Mouse (Mus musculus) heart, embryonic 14.5 days (tissue): ENCODE measurements around the gene Pgghg. TPM values are rescaled to one million over a fixed set of nuclear protein-coding genes. Genes with fewer than 3 reads are reported as not detected.
"Not testable (repeated sequence)": the region's sequence is repeated elsewhere in the genome, so short reads cannot be mapped to it uniquely, and the experiment has no call there.

Source experiments
- ATAC-seq: fragments of 200-750 bp; cut with Nextera tagmentation; 2 replicates; pipeline ENCODE4 v1.8.0; 2017; ENCODE audit warnings: low read depth, moderate TSS enrichment; ENCODE audit not compliant: insufficient number of reproducible peaks, insufficient read depth, low FRiP score
- H3K27ac ChIP-seq, 2 experiments: fragments of 200-500 bp in 1 of 2; fragments of 300-500 bp in 1 of 2; sonication (generic) in 1 of 2; replicated peaks in 1 of 2; 2 replicates each; pipeline ENCODE4 v1.5.1; 2012 to 2014; ENCODE audit warnings: low read depth in 2 of 2, low read length in 2 of 2, control low read depth in 1 of 2, mild to moderate bottlenecking in 1 of 2, mixed read lengths in 1 of 2; ENCODE audit not compliant: control insufficient read depth in 1 of 2, insufficient read depth in 1 of 2
- H3K27me3 ChIP-seq: fragments of 300-500 bp; sonication (generic); 2 replicates; pipeline ENCODE4 v1.6.1; 2014; ENCODE audit warnings: mild to moderate bottlenecking, low read length, control low read depth; ENCODE audit not compliant: control insufficient read depth, insufficient read depth
- H3K36me3 ChIP-seq: fragments of 300-500 bp; sonication (generic); 2 replicates; pipeline ENCODE4 v1.6.1; 2014; ENCODE audit warnings: mild to moderate bottlenecking, control low read depth, low read length, mixed read lengths; ENCODE audit not compliant: control insufficient read depth, insufficient read depth
- H3K4me1 ChIP-seq, 2 experiments: fragments of 200-500 bp in 1 of 2; fragments of 300-500 bp in 1 of 2; sonication (generic) in 1 of 2; 2 replicates each; pipeline ENCODE4 v1.6.1; 2012 to 2014; ENCODE audit warnings: low read length in 2 of 2, control low read depth in 1 of 2, mixed read lengths in 1 of 2; ENCODE audit not compliant: control insufficient read depth in 2 of 2, insufficient read depth in 2 of 2
- H3K4me2 ChIP-seq: fragments of 300-500 bp; sonication (generic); 2 replicates; pipeline ENCODE4 v1.6.1; 2014; ENCODE audit warnings: mild to moderate bottlenecking, low read length
- H3K4me3 ChIP-seq, 2 experiments: fragments of 200-500 bp in 1 of 2; fragments of 300-500 bp in 1 of 2; sonication (generic) in 1 of 2; 2 replicates each; pipeline ENCODE4 v1.5.1; 2012 to 2014; ENCODE audit warnings: low read length in 2 of 2, mild to moderate bottlenecking in 2 of 2, control low read depth in 1 of 2, low read depth in 1 of 2, moderate library complexity in 1 of 2; ENCODE audit not compliant: control insufficient read depth in 1 of 2, insufficient read depth in 1 of 2
- H3K9ac ChIP-seq: fragments of 300-500 bp; sonication (generic); 2 replicates; pipeline ENCODE4 v1.6.1; 2014; ENCODE audit warnings: mild to moderate bottlenecking, low read length
- H3K9me3 ChIP-seq: fragments of 300-500 bp; sonication (generic); 2 replicates; pipeline ENCODE4 v1.6.1; 2016; ENCODE audit warnings: low read length, control low read depth; ENCODE audit not compliant: control insufficient read depth
- WGBS: fragments of 180-500 bp; shearing (Covaris S2); extraction: QIAGEN DNeasy Blood & Tissue Kit; methylation state at CpG from one replicate; pipeline ENCODE4 v1.1.7; 2014; 5-methylcytosine and 5-hydroxymethylcytosine counted together
- polyA plus RNA-seq: library from polyadenylated mRNA; unstranded; fragments of >200 nt; fragmentation: Nextera tagmentation; extraction: Ambion mirVana; gene quantifications from 2 replicates; pipeline ENCODE4 v1.2.1, GENCODE M21; 2014

The Pgghg gene
- polyA plus RNA-seq, 1 experiment from 2014 or later, result 13.0 TPM

- Histone ChIP-seq H3K27ac (no peak overlapping the region), H3K36me3 (no peaks in the 10 kb centered on the region), H3K9me3 (no peaks in the 10 kb centered on the region), H3K4me3 (no peak overlapping the region), H3K9ac (no peak overlapping the region; the same call in 1 of the 2 replicates), H3K4me1 (peaks cover 4 to 7% of the 10 kb centered on the region in 2 experiments; a peak in 3 of 4 replicates), H3K4me2 (no peak overlapping the region), H3K27me3 (no peaks in the 10 kb centered on the region)
- ATAC-seq, result no peak
- 18% methylated on average over 9 of the region's 9 CpGs for whole genome bisulfite sequencing
Measured at GRCm38 (mm10) chr7:140959181-140959901, 18.1 kb downstream of the Pgghg start.

- H3K27ac ChIP-seq, result no peak overlapping the region
- H3K27me3 ChIP-seq, result no peaks in the 10 kb centered on the region
- no peak overlapping the region for H3K4me3 ChIP-seq
- H3K9ac ChIP-seq, result no peak overlapping the region
- H3K4me1 ChIP-seq, result peaks cover 0 to 7% of the 10 kb centered on the region in 2 experiments; a peak in 2 of 4 replicates
- no peak overlapping the region for H3K4me2 ChIP-seq
- H3K36me3 ChIP-seq, result no peaks in the 10 kb centered on the region
- 78% methylated on average over 5 of the region's 5 CpGs for WGBS
- no peaks in the 10 kb centered on the region for H3K9me3 ChIP-seq
- no peak for ATAC-seq
Measured at GRCm38 (mm10) chr7:140960026-140960425, 18.8 kb downstream of the Pgghg start.

GRCm38 (mm10) chr7:140961416-140961815 is 20.2 kb downstream of the Pgghg start:
- WGBS, result 60% methylated on average over 2 of the region's 2 CpGs

GRCm38 (mm10) chr7:140962733-140963132 is 21.5 kb downstream of the Pgghg start:
- ATAC-seq, result no peak
- 77% methylated on average over 2 of the region's 2 CpGs for WGBS
- no peak overlapping the region for H3K27ac ChIP-seq
- no peak overlapping the region for H3K4me3 ChIP-seq
- no peaks in the 10 kb centered on the region for H3K9me3 ChIP-seq
- H3K4me2 ChIP-seq, result no peak overlapping the region
- H3K36me3 ChIP-seq, result no peaks in the 10 kb centered on the region
- H3K4me1 ChIP-seq, result no peaks in the 10 kb centered on the region; a peak in 1 of 4 replicates
- peaks cover 13% of the 10 kb centered on the region for H3K27me3 ChIP-seq
- no peak overlapping the region for H3K9ac ChIP-seq

More at GRCm38 (mm10) chr7:140961416-140961815, 20.2 kb downstream of the Pgghg start:
- Histone ChIP-seq H3K36me3 (no peaks in the 10 kb centered on the region), H3K9ac (no peak overlapping the region), H3K4me2 (no peak overlapping the region), H3K4me1 (peaks cover 0 to 2% of the 10 kb centered on the region in 2 experiments; a peak in 2 of 4 replicates), H3K4me3 (no peak overlapping the region), H3K27ac (no peak overlapping the region), H3K27me3 (0 out of 2 replicates have a peak, but pooled peaks cover 3% of the 10 kb centered on the region), H3K9me3 (no peaks in the 10 kb centered on the region)
- no peak for ATAC-seq

- Histone ChIP-seq H3K36me3 (no peaks in the 10 kb centered on the region), H3K4me1 (peaks cover 5 to 7% of the 10 kb centered on the region in 2 experiments; a peak in 3 of 4 replicates), H3K9me3 (no peaks in the 10 kb centered on the region), H3K4me2 (no peak within 1 kb of the TSS), H3K27me3 (peaks cover 20% of the 10 kb centered on the region), H3K4me3 (no peak within 1 kb of the TSS), H3K27ac (no peak within 1 kb of the TSS), H3K9ac (no peak within 1 kb of the TSS)
- 66% methylated on average over 4 of the region's 4 CpGs for WGBS
- ATAC-seq, result no peak
Measured at GRCm38 (mm10) chr7:140966921-140967320, 25.7 kb downstream of the Pgghg start, which contains the start of gene Ifitm1. Gene Ifitm1, plus strand, starts transcription at chr7:140967221.

GRCm38 (mm10) chr7:140967862-140968591 is 26.8 kb downstream of the Pgghg start:
- H3K4me2 ChIP-seq, result no peak overlapping the region

GRCm38 (mm10) chr7:140968710-140969109 is 27.5 kb downstream of the Pgghg start:
- not testable (repeated sequence) for H3K4me3 ChIP-seq, H3K27ac ChIP-seq, H3K9me3 ChIP-seq, H3K36me3 ChIP-seq, ATAC-seq, H3K9ac ChIP-seq, H3K4me2 ChIP-seq, H3K4me1 ChIP-seq
- H3K27me3 ChIP-seq, result peaks cover 20% of the 10 kb centered on the region
- 10% methylated on average over 3 of the region's 3 CpGs for WGBS

More at GRCm38 (mm10) chr7:140967862-140968591, 26.8 kb downstream of the Pgghg start:
- peaks cover 5 to 7% of the 10 kb centered on the region in 2 experiments; a peak in 3 of 4 replicates for H3K4me1 ChIP-seq
- ATAC-seq, result no peak
- H3K4me3 ChIP-seq, result no peak overlapping the region
- H3K9me3 ChIP-seq, result no peaks in the 10 kb centered on the region
- no peak overlapping the region for H3K27ac ChIP-seq
- peaks cover 20% of the 10 kb centered on the region for H3K27me3 ChIP-seq
- H3K9ac ChIP-seq, result no peak overlapping the region
- WGBS, result 9% methylated on average over 14 of the region's 14 CpGs
- no peaks in the 10 kb centered on the region for H3K36me3 ChIP-seq
